Mouse (Mus musculus) testis, postnatal 10 days (tissue): Measurements from ENCODE around the gene Tcp11l2.

Source experiments
- DNase-seq: peaks from one replicate; pipeline ENCODE4 v3.0.0; 2021; ENCODE audit warnings: low spot score

Tcp11l2 gene

DNA sequence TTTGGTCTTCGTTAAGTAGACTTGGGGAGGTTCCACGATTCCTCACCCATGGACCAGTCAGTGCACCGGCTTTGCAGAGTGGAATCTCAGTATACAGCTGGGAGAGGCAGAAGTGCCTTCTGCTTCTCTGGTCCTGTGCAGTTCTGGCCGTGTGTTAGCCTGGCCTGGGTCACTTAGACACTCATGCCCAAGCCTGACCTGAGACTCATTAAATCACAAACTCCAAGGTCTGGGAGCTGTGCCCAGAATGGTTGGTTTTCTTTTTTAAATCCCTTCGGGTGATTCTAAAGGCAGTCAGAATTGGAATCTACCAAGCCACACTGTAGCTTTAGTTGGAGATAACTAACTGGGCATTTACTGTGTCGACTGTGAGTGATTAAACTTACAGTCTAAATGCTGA, 23.7 kb downstream of the Tcp11l2 start:
- DNase-seq = no peak

DNA sequence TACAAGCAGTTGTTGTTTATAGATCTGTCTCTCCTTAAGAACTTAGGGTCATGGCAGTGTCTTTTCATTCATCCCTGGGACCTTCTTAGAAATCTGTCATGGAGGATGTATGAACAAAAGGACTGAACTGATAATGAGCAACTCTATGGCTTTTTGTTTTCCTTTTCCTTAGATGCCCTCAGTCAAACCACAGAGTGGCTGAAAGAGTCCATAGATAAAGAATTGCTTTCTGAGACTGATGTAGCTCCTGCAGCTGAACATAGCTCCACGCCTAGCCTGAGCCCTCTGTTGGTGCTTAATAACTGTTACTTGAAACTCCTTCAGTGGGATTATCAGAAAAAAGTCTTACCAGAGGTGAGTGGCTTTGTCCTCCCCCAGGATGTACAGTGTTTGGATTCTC, 27.9 kb downstream of the Tcp11l2 start:
- DNase-seq = no peak

DNA sequence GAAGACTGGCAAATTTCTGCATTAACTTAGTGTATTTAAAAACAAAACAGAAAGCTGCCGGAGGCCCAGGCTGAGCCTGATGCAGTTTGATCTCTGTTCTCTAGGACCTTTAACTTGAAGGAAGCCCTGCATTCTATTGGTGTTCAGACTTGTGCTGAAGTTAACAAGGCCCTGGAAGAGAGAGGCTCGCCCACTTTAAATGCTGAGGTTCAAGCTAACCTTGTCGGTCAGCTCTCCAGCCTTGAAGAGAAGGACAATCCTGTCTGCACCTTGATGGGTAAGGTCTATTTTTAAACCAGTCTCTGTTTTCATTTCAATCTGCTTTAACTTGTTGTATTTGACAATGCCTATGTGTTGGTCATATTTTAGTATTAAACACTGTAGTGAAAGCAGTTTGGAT, 31.9 kb downstream of the Tcp11l2 start:
- no peak for DNase-seq

- DNase-seq = no peak
These were observed 33.9 kb downstream of the Tcp11l2 start for GRCm38 (mm10) chr10:84610324-84610723.

GRCm38 (mm10) chr10:84610783-84611182, 34.4 kb downstream of the Tcp11l2 start:
- no peak for DNase-seq

GRCm38 (mm10) chr10:84611664-84612063, 35.2 kb downstream of the Tcp11l2 start:
- DNase-seq = no peak

DNA sequence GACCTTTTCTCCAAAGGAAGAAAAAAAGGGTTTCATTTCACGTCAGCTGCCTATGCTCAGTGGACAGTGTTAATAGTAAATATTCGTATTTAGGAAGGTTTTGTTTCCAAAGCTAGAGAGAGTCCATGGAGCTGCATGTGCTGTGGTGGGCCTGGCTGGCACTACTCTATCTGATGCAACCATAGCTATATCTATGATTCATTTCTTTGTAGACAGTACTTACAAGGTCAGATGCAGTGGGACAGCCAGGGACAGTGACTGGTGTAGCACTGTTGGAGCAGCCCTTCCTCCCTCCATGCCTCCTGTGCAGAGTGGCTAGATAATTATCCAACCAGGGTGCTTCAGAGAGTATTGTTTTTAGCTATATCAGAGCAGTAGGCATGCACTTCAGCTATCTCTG, 35.9 kb downstream of the Tcp11l2 start:
- no peak for DNase-seq

- no peak for DNase-seq
These were observed 36.9 kb downstream of the Tcp11l2 start for GRCm38 (mm10) chr10:84613366-84613765.

GRCm38 (mm10) chr10:84615076-84615475, 38.6 kb downstream of the Tcp11l2 start:
- DNase-seq = no peak

- peak; percentile 94 for DNase-seq
These were observed 45.7 kb downstream of the Tcp11l2 start, which contains the start of gene Polr3b for GRCm38 (mm10) chr10:84621826-84622790. Gene Polr3b (plus strand): TSS chr10:84622292.

DNA sequence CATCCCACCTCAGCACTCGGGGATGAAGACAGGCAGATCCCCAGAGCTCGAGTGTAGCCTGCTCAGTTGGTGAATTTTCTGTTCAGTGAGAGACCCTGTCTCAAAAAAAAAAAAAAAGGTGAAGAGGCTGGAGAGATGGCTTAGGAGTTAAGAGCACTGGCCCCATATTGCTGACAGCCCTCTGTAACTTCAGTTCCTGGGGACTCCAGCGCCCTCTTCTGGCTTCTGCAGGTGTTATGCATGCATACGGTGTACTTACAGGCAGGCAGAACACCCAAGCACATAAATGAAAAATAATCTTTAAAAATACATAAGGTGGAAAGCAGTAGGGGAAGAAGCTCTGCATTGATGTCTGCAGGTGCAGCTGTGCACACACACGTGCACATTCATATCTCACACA, 54.8 kb downstream of the Tcp11l2 start:
- peak; percentile 53 for DNase-seq

DNA sequence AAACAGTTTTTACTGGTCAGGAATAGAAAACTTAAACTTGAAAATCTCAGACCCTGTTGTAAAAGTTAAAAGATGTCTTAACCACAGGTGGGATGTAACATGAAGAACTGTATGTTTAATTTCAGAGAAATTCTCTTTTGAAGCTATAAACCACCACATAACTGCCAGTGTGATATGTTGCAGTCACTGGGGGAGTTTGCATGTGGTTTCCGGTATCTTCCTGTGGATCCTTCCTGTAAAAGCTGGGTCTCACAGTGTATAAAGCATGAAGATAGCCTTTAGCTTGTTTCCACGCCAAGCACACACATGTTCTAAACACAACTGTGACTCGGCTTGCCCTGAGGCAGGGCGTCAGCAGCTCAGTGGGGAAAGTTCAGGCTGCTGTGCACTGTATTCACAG, 55.6 kb downstream of the Tcp11l2 start:
- no peak for DNase-seq

DNA sequence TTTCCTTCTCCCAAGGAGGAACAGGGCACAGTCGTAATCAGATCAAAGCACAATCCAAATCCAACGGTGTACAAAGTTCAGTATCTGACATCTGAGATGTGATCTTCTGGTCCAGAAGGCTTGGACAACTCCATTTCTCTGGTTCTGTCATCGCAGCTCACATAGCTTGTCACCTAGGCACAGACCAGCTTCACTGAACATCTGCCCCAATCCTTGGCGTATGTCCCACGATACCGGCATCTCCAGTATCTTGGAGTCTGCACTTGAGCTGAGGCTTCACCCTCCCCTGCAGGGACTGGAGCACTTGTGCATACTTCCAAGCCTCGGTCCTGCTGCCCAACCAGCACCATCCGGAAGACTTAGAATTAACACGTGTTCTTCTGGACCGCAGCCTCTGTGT, 60.2 kb downstream of the Tcp11l2 start:
- no peak for DNase-seq

- DNase-seq = no peak
These were observed 62.0 kb downstream of the Tcp11l2 start for GRCm38 (mm10) chr10:84638382-84638781.

- DNase-seq = no peak
These were observed 63.3 kb downstream of the Tcp11l2 start for GRCm38 (mm10) chr10:84639525-84640287.

DNA sequence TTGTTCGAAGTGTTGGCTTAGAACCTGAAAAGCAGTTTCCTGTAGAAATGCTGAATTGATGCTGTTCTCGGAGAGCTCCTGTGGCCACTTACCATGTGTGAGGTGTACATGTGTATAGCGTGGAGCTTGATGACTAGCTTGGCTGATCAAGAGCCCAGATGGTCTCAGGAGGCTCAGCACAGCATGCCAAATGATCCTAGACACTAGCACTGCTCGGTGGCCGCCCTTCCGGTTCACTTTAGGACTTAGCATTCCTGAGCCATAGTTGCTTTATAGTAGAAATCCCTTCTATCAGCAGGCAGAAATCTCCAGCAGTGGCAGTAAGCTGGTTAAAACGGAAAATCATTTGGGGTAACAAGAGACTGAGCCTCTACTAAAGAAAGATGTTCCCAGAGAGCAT, 64.4 kb downstream of the Tcp11l2 start:
- no peak for DNase-seq

DNA sequence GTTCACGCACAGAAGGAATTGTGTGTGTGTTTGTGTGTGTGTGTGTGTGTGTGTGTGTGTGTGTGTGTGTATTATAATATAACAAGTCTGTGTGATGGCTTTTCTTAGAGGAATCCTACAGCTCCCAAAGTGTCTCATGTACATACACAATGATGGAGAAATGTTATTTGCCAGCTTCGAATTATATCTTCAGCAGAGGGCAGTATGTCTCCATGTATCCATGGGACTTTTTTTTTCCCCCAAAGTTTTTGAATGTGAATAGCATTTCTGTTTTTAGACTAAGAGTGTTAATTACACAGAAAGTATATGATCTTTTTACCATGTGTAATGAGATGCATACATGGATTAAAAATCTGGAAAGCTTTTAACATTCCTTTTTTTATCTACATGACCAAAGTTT, 65.2 kb downstream of the Tcp11l2 start:
- no peak for DNase-seq

DNA sequence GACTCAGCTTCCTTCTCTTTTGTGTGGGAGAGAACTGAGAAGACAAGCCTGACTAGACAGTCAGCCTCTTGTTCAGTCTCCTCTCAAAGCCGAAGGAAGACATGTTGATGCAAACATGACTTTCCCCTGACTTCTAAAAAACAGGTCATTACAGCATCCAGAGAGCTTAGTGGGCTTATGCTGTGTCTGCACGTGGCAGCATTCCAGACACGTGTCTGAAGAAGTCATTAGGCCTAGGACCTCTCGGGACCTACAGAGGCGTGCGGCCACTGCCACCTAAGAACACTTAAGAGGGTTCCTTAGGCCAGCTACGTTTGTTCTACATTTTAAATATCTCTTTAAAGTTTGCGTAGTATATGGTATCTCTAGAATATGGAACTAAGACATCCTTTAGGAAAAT, 69.5 kb downstream of the Tcp11l2 start:
- DNase-seq = no peak

GRCm38 (mm10) chr10:84646506-84647102, 70.2 kb downstream of the Tcp11l2 start:
- DNase-seq = no peak

GRCm38 (mm10) chr10:84647264-84647663, 70.8 kb downstream of the Tcp11l2 start:
- DNase-seq = no peak

DNA sequence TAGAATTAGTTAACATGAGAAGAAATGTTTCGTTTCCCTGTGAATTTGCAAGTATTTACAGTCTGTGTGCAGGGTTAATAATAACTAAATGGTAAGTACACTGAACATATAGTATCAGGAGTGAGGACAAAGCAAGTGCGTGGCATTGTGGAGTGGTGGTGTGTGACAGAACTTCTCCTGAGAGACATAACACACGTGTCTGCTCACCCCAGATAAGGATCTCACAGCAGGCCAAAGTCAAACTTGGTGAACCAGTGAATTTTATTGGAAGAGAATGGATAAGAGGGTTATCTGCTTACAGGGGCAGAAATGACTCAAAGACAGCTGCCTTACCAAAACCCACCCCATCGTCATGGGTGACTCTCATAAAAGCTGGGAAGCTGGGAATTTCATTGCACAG, 72.5 kb downstream of the Tcp11l2 start:
- DNase-seq = no peak

GRCm38 (mm10) chr10:84654029-84654428, 77.6 kb downstream of the Tcp11l2 start:
- DNase-seq = no peak

DNA sequence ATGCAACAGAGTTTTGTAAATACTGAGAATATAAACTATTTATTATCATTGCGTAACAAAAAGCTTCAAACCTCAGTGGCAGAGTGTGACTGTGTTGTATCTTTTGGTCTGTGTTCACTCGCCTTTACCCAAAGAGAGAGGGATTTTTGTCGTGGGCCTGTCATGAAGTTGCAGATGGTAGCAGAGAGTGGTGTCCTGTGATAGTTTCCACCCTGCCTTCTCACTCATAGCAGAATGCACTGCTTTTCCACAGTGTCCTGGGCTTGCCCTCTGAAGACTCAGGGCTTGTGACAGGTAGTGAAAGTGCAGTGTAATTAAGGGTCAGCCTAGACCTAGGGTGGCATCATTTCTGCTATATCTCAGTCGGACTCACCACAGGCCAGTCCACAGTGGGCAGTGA, 78.3 kb downstream of the Tcp11l2 start:
- DNase-seq = no peak
